Mouse (Mus musculus): Measurements from ENCODE around the gene Rreb1. TPM values are rescaled to one million over a fixed set of nuclear protein-coding genes. Genes with fewer than 3 reads are reported as not detected.
A peak's percentile ranks its signal among the peaks of the same experiment; 100 is the strongest.

Gene Rreb1
- total and polyA plus RNA-seq, 3 experiments = 8.1 to 34.0 TPM; not detected in 1

GRCm38 (mm10) chr13:37847601-37848358 lies 69.6 kb downstream of the Rreb1 start:
- no peak for DNase-seq (ENCODE audit: low read depth, low spot score)
- no peaks in the 10 kb centered on the region for H3K9me3 ChIP-seq (replicated peaks; ENCODE audit: insufficient read depth, low read length)
- H3K79me2 ChIP-seq (ENCODE audit: control insufficient read depth, insufficient read depth, low read length, poor library complexity) = peaks cover 55% of the 10 kb centered on the region
- H3K36me3 ChIP-seq (ENCODE audit: control insufficient read depth in 1 of 2, insufficient read depth in 2 of 2, low read length in 2 of 2) = peaks cover 3 to 37% of the 10 kb centered on the region in 2 experiments; a peak in 3 of 4 replicates
- H3K4me1 ChIP-seq (ENCODE audit: control insufficient read depth in 1 of 2, insufficient read depth in 2 of 2, low read length in 2 of 2) = peaks cover 25 to 35% of the 10 kb centered on the region in 2 experiments
- TF ChIP-seq ZNF384 (IDR thresholded peaks at IDR 0.05; ENCODE audit: low read depth, low read length) (peak; percentile 79), CTCF (IDR thresholded peaks at IDR 0.05 in 2 of 3, conservative IDR thresholded peaks at IDR 0.05 in 1 of 3; ENCODE audit: control insufficient read depth in 1 of 3, insufficient read depth in 1 of 3, low read depth in 2 of 3, low read length in 3 of 3, poor library complexity in 1 of 3, severe bottlenecking in 1 of 3) (no peak)
- H3K27me3 ChIP-seq (ENCODE audit: control insufficient read depth in 1 of 2, insufficient read depth in 2 of 2, low read length in 2 of 2) = no peaks in the 10 kb centered on the region
- H3K9ac ChIP-seq (ENCODE audit: control insufficient read depth, low read depth, low read length, poor library complexity, severe bottlenecking) = no peak overlapping the region
- H3K27ac ChIP-seq (ENCODE audit: control insufficient read depth, low read depth, low read length) = no peak overlapping the region
- no peak overlapping the region for H3K4me3 ChIP-seq (ENCODE audit: control insufficient read depth in 1 of 2, insufficient read depth in 1 of 2, low read depth in 2 of 2, low read length in 2 of 2)

- H3K36me3 ChIP-seq (ENCODE audit: control insufficient read depth in 1 of 2, insufficient read depth in 2 of 2, low read length in 2 of 2) = peaks cover 3 to 39% of the 10 kb centered on the region in 2 experiments; a peak in 3 of 4 replicates
- no peak for DNase-seq (ENCODE audit: low read depth, low spot score)
- H3K4me3 ChIP-seq (ENCODE audit: control insufficient read depth in 1 of 2, insufficient read depth in 1 of 2, low read depth in 2 of 2, low read length in 2 of 2) = no peak overlapping the region
- no peaks in the 10 kb centered on the region for H3K9me3 ChIP-seq (replicated peaks; ENCODE audit: insufficient read depth, low read length)
- H3K4me1 ChIP-seq (ENCODE audit: control insufficient read depth in 1 of 2, insufficient read depth in 2 of 2, low read length in 2 of 2) = peaks cover 32 to 35% of the 10 kb centered on the region in 2 experiments
- no peaks in the 10 kb centered on the region for H3K27me3 ChIP-seq (ENCODE audit: control insufficient read depth in 1 of 2, insufficient read depth in 2 of 2, low read length in 2 of 2)
- TF ChIP-seq ZNF384 (IDR thresholded peaks at IDR 0.05; ENCODE audit: low read depth, low read length) (peak; percentile 51; the same call in 1 of the 2 replicates), TCF12 (IDR thresholded peaks at IDR 0.05; ENCODE audit: low read depth, low read length) (no peak), HCFC1 (IDR thresholded peaks at IDR 0.05; ENCODE audit: low read depth, low read length) (no peak), ELF1 (IDR thresholded peaks at IDR 0.05; ENCODE audit: low read depth, low read length) (no peak), MEF2A (IDR thresholded peaks at IDR 0.05; ENCODE audit: extremely low read depth, insufficient replicate concordance, low read depth, low read length, poor library complexity, severe bottlenecking) (no peak), POLR2AphosphoS2 (IDR thresholded peaks at IDR 0.05; ENCODE audit: low read length) (no peak), ZMIZ1 (IDR thresholded peaks at IDR 0.05; ENCODE audit: low read depth, low read length) (no peak), TBP (IDR thresholded peaks at IDR 0.05; ENCODE audit: low read depth, low read length) (0 out of 2 replicates have a peak, but pooled peaks have one; percentile 25), POLR2A (IDR thresholded peaks at IDR 0.05; ENCODE audit: control insufficient read depth in 1 of 2, insufficient read depth in 1 of 2, low read depth in 1 of 2, low read length in 2 of 2, poor library complexity in 1 of 2) (no peak), NELFE (IDR thresholded peaks at IDR 0.05; ENCODE audit: low read depth, low read length) (no peak), EP300 (IDR thresholded peaks at IDR 0.05; ENCODE audit: low read depth in 1 of 2, low read length in 2 of 2) (no peak), CHD2 (IDR thresholded peaks at IDR 0.05; ENCODE audit: low read length) (no peak), KAT2A (conservative IDR thresholded peaks at IDR 0.05; ENCODE audit: low read depth, low read length) (no peak), MAFK (IDR thresholded peaks at IDR 0.05; ENCODE audit: borderline replicate concordance, low read depth, low read length) (no peak), ZC3H11A (IDR thresholded peaks at IDR 0.05; ENCODE audit: low read depth, low read length) (no peak)
- no peak overlapping the region for H3K9ac ChIP-seq (ENCODE audit: control insufficient read depth, low read depth, low read length, poor library complexity, severe bottlenecking)
- no peak overlapping the region for H3K27ac ChIP-seq (ENCODE audit: control insufficient read depth, low read depth, low read length)
- peaks cover 56% of the 10 kb centered on the region for H3K79me2 ChIP-seq (ENCODE audit: control insufficient read depth, insufficient read depth, low read length, poor library complexity)
Observed at GRCm38 (mm10) chr13:37848438-37848837, 70.2 kb downstream of the Rreb1 start.
